Mouse (Mus musculus): Measurements from ENCODE around the gene Fkbp6. TPM values are rescaled to one million over a fixed set of nuclear protein-coding genes. Genes with fewer than 3 reads are reported as not detected.

Gene Fkbp6
- 0.16 and 0.55 TPM in 2 replicates for polyA plus RNA-seq (2015; fragmentation: Nextera tagmentation; extraction: Ambion mirVana)

- WGBS = 88% methylated on average over 35 of the region's 35 CpGs
- Histone ChIP-seq H3K9me3 (ENCODE audit: control insufficient read depth, low read length) (peaks cover 8% of the 10 kb centered on the region), H3K4me2 (ENCODE audit: low read length) (no peak within 1 kb of the TSS), H3K4me1 (ENCODE audit: control insufficient read depth, insufficient read depth, low read depth, low read length) (no peaks in the 10 kb centered on the region), H3K36me3 (ENCODE audit: control insufficient read depth, insufficient read depth, low read length) (no peaks in the 10 kb centered on the region), H3K9ac (ENCODE audit: low read depth, low read length) (no peak within 1 kb of the TSS), H3K27ac (ENCODE audit: low read depth, low read length) (no peak within 1 kb of the TSS), H3K4me3 (ENCODE audit: low read length) (no peak within 1 kb of the TSS), H3K27me3 (replicated peaks; ENCODE audit: control insufficient read depth, insufficient read depth, low read length) (no peaks in the 10 kb centered on the region)
- no peak for ATAC-seq
Observed at GRCm38 (mm10) chr5:135349862-135350261, at the start of gene Fkbp6. Gene Fkbp6, minus strand, starts transcription at chr5:135350044.

- no peak overlapping the region for H3K4me2 ChIP-seq (ENCODE audit: low read length)
- no peak overlapping the region for H3K4me3 ChIP-seq (ENCODE audit: low read length)
- no peak overlapping the region for H3K27ac ChIP-seq (ENCODE audit: low read depth, low read length)
- H3K4me1 ChIP-seq (ENCODE audit: control insufficient read depth, insufficient read depth, low read depth, low read length) = peaks cover 3% of the 10 kb centered on the region
- no peaks in the 10 kb centered on the region for H3K36me3 ChIP-seq (ENCODE audit: control insufficient read depth, insufficient read depth, low read length)
- ATAC-seq = no peak
- WGBS = 71% methylated on average over 6 of the region's 6 CpGs
- H3K9me3 ChIP-seq (ENCODE audit: control insufficient read depth, low read length) = no peaks in the 10 kb centered on the region
- H3K9ac ChIP-seq (ENCODE audit: low read depth, low read length) = no peak overlapping the region
- 0 out of 2 replicates have a peak, but pooled peaks cover 2% of the 10 kb centered on the region for H3K27me3 ChIP-seq (replicated peaks; ENCODE audit: control insufficient read depth, insufficient read depth, low read length)
Observed at GRCm38 (mm10) chr5:135399382-135399781, 49.5 kb upstream of the Fkbp6 start.

GRCm38 (mm10) chr5:135395826-135396225 lies 46.0 kb upstream of the Fkbp6 start:
- Histone ChIP-seq H3K9me3 (ENCODE audit: control insufficient read depth, low read length) (no peaks in the 10 kb centered on the region), H3K4me3 (ENCODE audit: low read length) (no peak overlapping the region), H3K27ac (ENCODE audit: low read depth, low read length) (no peak overlapping the region), H3K4me2 (ENCODE audit: low read length) (no peak overlapping the region), H3K36me3 (ENCODE audit: control insufficient read depth, insufficient read depth, low read length) (peaks cover 10% of the 10 kb centered on the region), H3K4me1 (ENCODE audit: control insufficient read depth, insufficient read depth, low read depth, low read length) (peaks cover 17% of the 10 kb centered on the region), H3K9ac (ENCODE audit: low read depth, low read length) (no peak overlapping the region), H3K27me3 (replicated peaks; ENCODE audit: control insufficient read depth, insufficient read depth, low read length) (0 out of 2 replicates have a peak, but pooled peaks cover 2% of the 10 kb centered on the region)
- WGBS = 57% methylated on average over 5 of the region's 5 CpGs
- no peak for ATAC-seq

GRCm38 (mm10) chr5:135394004-135394823 lies 44.4 kb upstream of the Fkbp6 start, which contains the start of gene Pom121:
Gene Pom121, minus strand, starts transcription at chr5:135394546.
- H3K4me1 ChIP-seq (ENCODE audit: control insufficient read depth, insufficient read depth, low read depth, low read length) = peaks cover 17% of the 10 kb centered on the region
- peak within 1 kb of the TSS; percentile 98 for H3K9ac ChIP-seq (ENCODE audit: low read depth, low read length)
- under 1% methylated on average over 43 of the region's 110 CpGs for WGBS
- peak within 1 kb of the TSS; percentile 84 for H3K27ac ChIP-seq (ENCODE audit: low read depth, low read length)
- H3K4me3 ChIP-seq (ENCODE audit: low read length) = peak within 1 kb of the TSS; percentile 99
- 0 out of 2 replicates have a peak, but pooled peaks cover 1% of the 10 kb centered on the region for H3K27me3 ChIP-seq (replicated peaks; ENCODE audit: control insufficient read depth, insufficient read depth, low read length)
- no peaks in the 10 kb centered on the region for H3K9me3 ChIP-seq (ENCODE audit: control insufficient read depth, low read length)
- H3K36me3 ChIP-seq (ENCODE audit: control insufficient read depth, insufficient read depth, low read length) = peaks cover 18% of the 10 kb centered on the region
- ATAC-seq = peak; percentile 94
- H3K4me2 ChIP-seq (ENCODE audit: low read length) = peak within 1 kb of the TSS; percentile 89

GRCm38 (mm10) chr5:135383771-135384170 lies 33.9 kb upstream of the Fkbp6 start:
- WGBS = 85% methylated on average over 10 of the region's 10 CpGs

GRCm38 (mm10) chr5:135382746-135383145 lies 32.9 kb upstream of the Fkbp6 start:
- ATAC-seq = no peak

More at GRCm38 (mm10) chr5:135383771-135384170, 33.9 kb upstream of the Fkbp6 start:
- H3K4me3 ChIP-seq (ENCODE audit: low read length) = no peak overlapping the region
- H3K9me3 ChIP-seq (ENCODE audit: control insufficient read depth, low read length) = no peaks in the 10 kb centered on the region
- no peak overlapping the region for H3K27ac ChIP-seq (ENCODE audit: low read depth, low read length)
- H3K9ac ChIP-seq (ENCODE audit: low read depth, low read length) = no peak overlapping the region
- no peaks in the 10 kb centered on the region for H3K27me3 ChIP-seq (replicated peaks; ENCODE audit: control insufficient read depth, insufficient read depth, low read length)
- peaks cover 72% of the 10 kb centered on the region for H3K36me3 ChIP-seq (ENCODE audit: control insufficient read depth, insufficient read depth, low read length)
- H3K4me1 ChIP-seq (ENCODE audit: control insufficient read depth, insufficient read depth, low read depth, low read length) = no peaks in the 10 kb centered on the region
- H3K4me2 ChIP-seq (ENCODE audit: low read length) = no peak overlapping the region
- no peak for ATAC-seq

GRCm38 (mm10) chr5:135381356-135381925 lies 31.6 kb upstream of the Fkbp6 start:
- Histone ChIP-seq H3K9me3 (ENCODE audit: control insufficient read depth, low read length) (no peaks in the 10 kb centered on the region), H3K27ac (ENCODE audit: low read depth, low read length) (no peak overlapping the region), H3K4me3 (ENCODE audit: low read length) (no peak overlapping the region), H3K4me1 (ENCODE audit: control insufficient read depth, insufficient read depth, low read depth, low read length) (no peaks in the 10 kb centered on the region), H3K27me3 (replicated peaks; ENCODE audit: control insufficient read depth, insufficient read depth, low read length) (no peaks in the 10 kb centered on the region), H3K4me2 (ENCODE audit: low read length) (no peak overlapping the region), H3K36me3 (ENCODE audit: control insufficient read depth, insufficient read depth, low read length) (peaks cover 74% of the 10 kb centered on the region), H3K9ac (ENCODE audit: low read depth, low read length) (no peak overlapping the region)
- 92% methylated on average over 10 of the region's 10 CpGs for WGBS
- ATAC-seq = no peak

More at GRCm38 (mm10) chr5:135382746-135383145, 32.9 kb upstream of the Fkbp6 start:
- Histone ChIP-seq H3K9me3 (ENCODE audit: control insufficient read depth, low read length) (no peaks in the 10 kb centered on the region), H3K27me3 (replicated peaks; ENCODE audit: control insufficient read depth, insufficient read depth, low read length) (no peaks in the 10 kb centered on the region), H3K4me3 (ENCODE audit: low read length) (no peak overlapping the region), H3K4me1 (ENCODE audit: control insufficient read depth, insufficient read depth, low read depth, low read length) (no peaks in the 10 kb centered on the region), H3K9ac (ENCODE audit: low read depth, low read length) (no peak overlapping the region), H3K36me3 (ENCODE audit: control insufficient read depth, insufficient read depth, low read length) (peaks cover 78% of the 10 kb centered on the region), H3K4me2 (ENCODE audit: low read length) (no peak overlapping the region), H3K27ac (ENCODE audit: low read depth, low read length) (no peak overlapping the region)
- 92% methylated on average over 7 of the region's 7 CpGs for WGBS

- 93% methylated on average over 4 of the region's 4 CpGs for WGBS
- no peak for ATAC-seq
- no peaks in the 10 kb centered on the region for H3K4me1 ChIP-seq (ENCODE audit: control insufficient read depth, insufficient read depth, low read depth, low read length)
- no peak overlapping the region for H3K4me3 ChIP-seq (ENCODE audit: low read length)
- H3K9ac ChIP-seq (ENCODE audit: low read depth, low read length) = no peak overlapping the region
- no peaks in the 10 kb centered on the region for H3K9me3 ChIP-seq (ENCODE audit: control insufficient read depth, low read length)
- H3K27ac ChIP-seq (ENCODE audit: low read depth, low read length) = no peak overlapping the region
- H3K27me3 ChIP-seq (replicated peaks; ENCODE audit: control insufficient read depth, insufficient read depth, low read length) = no peaks in the 10 kb centered on the region
- peaks cover 80% of the 10 kb centered on the region for H3K36me3 ChIP-seq (ENCODE audit: control insufficient read depth, insufficient read depth, low read length)
- H3K4me2 ChIP-seq (ENCODE audit: low read length) = no peak overlapping the region
Observed at GRCm38 (mm10) chr5:135380681-135381080, 30.8 kb upstream of the Fkbp6 start.

- H3K4me1 ChIP-seq (ENCODE audit: control insufficient read depth, insufficient read depth, low read depth, low read length) = no peaks in the 10 kb centered on the region
- no peak for ATAC-seq
- no peaks in the 10 kb centered on the region for H3K9me3 ChIP-seq (ENCODE audit: control insufficient read depth, low read length)
- WGBS = 74% methylated on average over 2 of the region's 2 CpGs
- H3K36me3 ChIP-seq (ENCODE audit: control insufficient read depth, insufficient read depth, low read length) = peaks cover 70% of the 10 kb centered on the region
- H3K27me3 ChIP-seq (replicated peaks; ENCODE audit: control insufficient read depth, insufficient read depth, low read length) = no peaks in the 10 kb centered on the region
- H3K4me3 ChIP-seq (ENCODE audit: low read length) = no peak overlapping the region
- no peak overlapping the region for H3K9ac ChIP-seq (ENCODE audit: low read depth, low read length)
- no peak overlapping the region for H3K27ac ChIP-seq (ENCODE audit: low read depth, low read length)
- H3K4me2 ChIP-seq (ENCODE audit: low read length) = no peak overlapping the region
Observed at GRCm38 (mm10) chr5:135376341-135376740, 26.5 kb upstream of the Fkbp6 start.
